Mouse (Mus musculus) small intestine, adult 2 months (tissue): ENCODE results near the gene Arl11.

ENCODE experiments used
- CTCF ChIP-seq: fragments of 200-500 bp; IDR thresholded peaks from 2 replicates; pipeline ENCODE4 v1.5.1; 2012; ENCODE audit warnings: low read depth, mild to moderate bottlenecking, control low read depth, inconsistent platforms, low read length, moderate library complexity, mixed read lengths; ENCODE audit not compliant: insufficient replicate concordance, insufficient read length; ENCODE audit errors: extremely low read depth
- POLR2A ChIP-seq: fragments of 200-500 bp; IDR thresholded peaks from 2 replicates; pipeline ENCODE4 v1.6.1; 2012; ENCODE audit warnings: low read depth, mild to moderate bottlenecking, control low read depth, inconsistent platforms, low read length, moderate library complexity

DNA sequence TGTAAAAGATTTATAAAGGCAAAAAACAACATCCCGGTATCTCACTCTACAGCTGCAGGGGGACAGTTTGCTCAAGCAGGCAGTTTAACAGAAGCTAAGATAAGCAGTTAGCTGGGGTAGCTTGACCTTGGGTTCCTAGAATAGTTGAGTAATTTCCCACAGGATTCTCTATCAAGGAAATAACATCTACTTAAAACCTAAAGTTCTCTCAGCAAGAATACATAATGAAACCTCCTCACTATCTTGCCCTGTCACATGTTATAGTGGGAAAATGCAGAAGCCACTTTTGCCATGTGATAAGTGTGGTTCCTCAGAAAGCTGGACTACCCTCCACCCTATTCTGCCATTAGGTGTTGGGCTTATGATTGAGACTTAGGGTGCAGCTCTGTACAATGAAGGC lies 13.2 kb downstream of the Arl11 start:
- TF ChIP-seq POLR2A (no peak), CTCF (no peak)
